Mouse (Mus musculus) T-helper 2 cell (primary cell): ENCODE data around the gene Ccdc88c.

ENCODE experiments used
- in situ Hi-C: fragments of 300-600 bp; cut with MboI, MseI; formaldehyde crosslinking; loops from one replicate; pipeline ENCODE4 v1.15.1; 2025; ENCODE audit warnings: high pct_unique_total_duplicates

The Ccdc88c gene

GRCm38 (mm10) chr12:101019031-101019430 is 9.8 kb downstream of the Ccdc88c start:
- in situ Hi-C loops: loop anchor here (5.0 to 25.0 kb wide), 2 partner anchors 297 to 832 kb away; partner anchors contain the start of gene Calm1

GRCm38 (mm10) chr12:101017971-101018371 is 10.9 kb downstream of the Ccdc88c start:
- in situ Hi-C loops: loop anchor here (5.0 to 25.0 kb wide), 2 partner anchors 296 to 831 kb away; partner anchors contain the start of gene Calm1

- in situ Hi-C loops: loop anchor here (5.0 to 25.0 kb wide), 2 partner anchors 294 to 829 kb away; partner anchors contain the start of gene Calm1
These were observed 12.4 kb downstream of the Ccdc88c start for GRCm38 (mm10) chr12:101016412-101016928.

GRCm38 (mm10) chr12:101015926-101016325 is 12.9 kb downstream of the Ccdc88c start:
- in situ Hi-C loops: loop anchor here (5.0 to 25.0 kb wide), 2 partner anchors 294 to 829 kb away; partner anchors contain the start of gene Calm1

GRCm38 (mm10) chr12:101015165-101015560 is 13.7 kb downstream of the Ccdc88c start:
- in situ Hi-C loops: loop anchor here (5.0 to 25.0 kb wide), 2 partner anchors 293 to 828 kb away; partner anchors contain the start of gene Calm1

- in situ Hi-C loops: loop anchor here (5.0 to 25.0 kb wide), 2 partner anchors 292 to 827 kb away; partner anchors contain the start of gene Calm1
These were observed 14.2 kb downstream of the Ccdc88c start for GRCm38 (mm10) chr12:101014549-101015164.

GRCm38 (mm10) chr12:101013668-101014067 is 15.2 kb downstream of the Ccdc88c start:
- in situ Hi-C loops: loop anchor here (25.0 kb wide), 1 partner anchor 826 kb away; the partner anchor contains the start of gene Calm1

- in situ Hi-C loops: loop anchor here (25.0 kb wide), 1 partner anchor 826 kb away; the partner anchor contains the start of gene Calm1
These were observed 15.7 kb downstream of the Ccdc88c start for GRCm38 (mm10) chr12:101013078-101013665.

- in situ Hi-C loops: loop anchor here (25.0 kb wide), 1 partner anchor 825 kb away; the partner anchor contains the start of gene Calm1
These were observed 16.4 kb downstream of the Ccdc88c start for GRCm38 (mm10) chr12:101012197-101013077.

GRCm38 (mm10) chr12:101011017-101011416 is 17.8 kb downstream of the Ccdc88c start:
- in situ Hi-C loops: loop anchor here (25.0 kb wide), 1 partner anchor 824 kb away; the partner anchor contains the start of gene Calm1

GRCm38 (mm10) chr12:101010148-101010920 is 18.5 kb downstream of the Ccdc88c start:
- in situ Hi-C loops: loop anchor here (25.0 kb wide), 1 partner anchor 823 kb away; the partner anchor contains the start of gene Calm1

GRCm38 (mm10) chr12:101009225-101009624 is 19.6 kb downstream of the Ccdc88c start:
- in situ Hi-C loops: loop anchor here (10.0 to 25.0 kb wide), 2 partner anchors 822 to 1554 kb away; partner anchors contain the start of gene Calm1

GRCm38 (mm10) chr12:101008648-101009047 is 20.2 kb downstream of the Ccdc88c start:
- in situ Hi-C loops: loop anchor here (10.0 to 25.0 kb wide), 2 partner anchors 821 to 1554 kb away; partner anchors contain the start of gene Calm1

GRCm38 (mm10) chr12:101007968-101008481 is 20.8 kb downstream of the Ccdc88c start:
- in situ Hi-C loops: loop anchor here (10.0 to 25.0 kb wide), 2 partner anchors 821 to 1553 kb away; partner anchors contain the start of gene Calm1

GRCm38 (mm10) chr12:101007427-101007826 is 21.4 kb downstream of the Ccdc88c start:
- in situ Hi-C loops: loop anchor here (10.0 to 25.0 kb wide), 2 partner anchors 820 to 1553 kb away; partner anchors contain the start of gene Calm1

- in situ Hi-C loops: loop anchor here (10.0 to 25.0 kb wide), 2 partner anchors 819 to 1551 kb away; partner anchors contain the start of gene Calm1
These were observed 23.0 kb downstream of the Ccdc88c start for GRCm38 (mm10) chr12:101005665-101006420.

GRCm38 (mm10) chr12:101004982-101005381 is 23.9 kb downstream of the Ccdc88c start:
- in situ Hi-C loops: loop anchor here (10.0 to 25.0 kb wide), 2 partner anchors 818 to 1550 kb away; partner anchors contain the start of gene Calm1

GRCm38 (mm10) chr12:101002801-101003513 is 25.9 kb downstream of the Ccdc88c start:
- in situ Hi-C loops: loop anchor here (10.0 to 25.0 kb wide), 2 partner anchors 816 to 1548 kb away; partner anchors contain the start of gene Calm1
